Mouse (Mus musculus): Measurements from ENCODE around the gene Lrp8.

- TF ChIP-seq GABPA (IDR thresholded peaks at IDR 0.05; ENCODE audit: low read depth, low read length) (no peak), MAZ (IDR thresholded peaks at IDR 0.05; ENCODE audit: low read depth, low read length) (no peak), CTCF (IDR thresholded peaks at IDR 0.05 in 2 of 3, conservative IDR thresholded peaks at IDR 0.05 in 1 of 3; ENCODE audit: control insufficient read depth in 1 of 3, insufficient read depth in 1 of 3, low read depth in 2 of 3, low read length in 3 of 3, poor library complexity in 1 of 3, severe bottlenecking in 1 of 3) (no peak), MYB (IDR thresholded peaks at IDR 0.05; ENCODE audit: low read depth, low read length) (no peak), MAFK (IDR thresholded peaks at IDR 0.05; ENCODE audit: borderline replicate concordance, low read depth, low read length) (no peak), ZC3H11A (IDR thresholded peaks at IDR 0.05; ENCODE audit: low read depth, low read length) (no peak), MAX (IDR thresholded peaks at IDR 0.05; ENCODE audit: low read length) (no peak), SIN3A (IDR thresholded peaks at IDR 0.05; ENCODE audit: low read length) (no peak), POLR2A (IDR thresholded peaks at IDR 0.05; ENCODE audit: control insufficient read depth in 1 of 2, insufficient read depth in 1 of 2, low read depth in 1 of 2, low read length in 2 of 2, poor library complexity in 1 of 2) (no peak), USF1 (IDR thresholded peaks at IDR 0.05; ENCODE audit: low read depth, low read length) (no peak), MXI1 (IDR thresholded peaks at IDR 0.05; ENCODE audit: low read depth, low read length) (no peak), EP300 (IDR thresholded peaks at IDR 0.05; ENCODE audit: low read depth in 1 of 2, low read length in 2 of 2) (no peak)
Observed at GRCm38 (mm10) chr4:107775672-107776071, 26.4 kb upstream of the Lrp8 start.
